17 mouse cellular contexts compared by ENCODE assay signal in genomic region chr5:132380261-132380660, GRCm38 (mm10).
A peak's percentile ranks its signal among the peaks of the same experiment; 100 is the strongest.
DNase-seq lines count a peak whose midpoint lies in the region; ATAC-seq and TF ChIP-seq lines count a peak whose summit lies in the region.
"Had no signal": no experiment of that assay in that cellular context is flagged by ENCODE, and none has a peak within 500 bp of the region (broad histone marks: within the 10 kb centered on the region; RNA-seq: fewer than 3 reads in every experiment).

No protein-coding gene starts in this region.

- no peak overlapping the region for H3K4me2 ChIP-seq in heart, embryonic 12.5 days
- no peak overlapping the region for H3K4me2 ChIP-seq in kidney, postnatal 0 days (ENCODE audit: low read length)
- H3K4me2 ChIP-seq: embryonic facial prominence, embryonic 13.5 days; forebrain, embryonic 13.5 days; heart, embryonic 11.5 days had no signal

- no peak for ATAC-seq in heart, embryonic 12.5 days (ENCODE audit: insufficient number of reproducible peaks, low FRiP score)
- ATAC-seq in kidney, postnatal 0 days (replicated peaks; ENCODE audit: low FRiP score, low read depth) = no peak
- ATAC-seq: forebrain, embryonic 13.5 days; hindbrain, embryonic 16.5 days; inflammation-experienced regulatory T-cells, adult 6 months had no signal

- H3K9me3 ChIP-seq in heart, embryonic 12.5 days (replicated peaks) = no peaks in the 10 kb centered on the region
- H3K9me3 ChIP-seq in kidney, postnatal 0 days (replicated peaks; ENCODE audit: low read length) = no peaks in the 10 kb centered on the region
- H3K9me3 ChIP-seq: embryonic facial prominence, embryonic 13.5 days; forebrain, embryonic 13.5 days had no signal

- no peak overlapping the region for H3K4me3 ChIP-seq in heart, embryonic 12.5 days
- no peak overlapping the region for H3K4me3 ChIP-seq in kidney, postnatal 0 days (replicated peaks; ENCODE audit: low read depth, low read length)
- H3K4me3 ChIP-seq in kidney, adult 2 months (ENCODE audit: insufficient read depth, low read depth, low read length) = no peak overlapping the region
- no peak overlapping the region for H3K4me3 ChIP-seq in embryonic fibroblast, embryonic 13.5 days (ENCODE audit: insufficient read depth, low read length)
- H3K4me3 ChIP-seq: embryonic facial prominence, embryonic 13.5 days; forebrain, embryonic 13.5 days; heart, adult 2 months had no signal

- H3K4me1 ChIP-seq in heart, embryonic 12.5 days (replicated peaks) = peaks cover 24% of the 10 kb centered on the region
- peaks cover 9% of the 10 kb centered on the region for H3K4me1 ChIP-seq in kidney, postnatal 0 days (replicated peaks; ENCODE audit: insufficient read depth, low read length)
- H3K4me1 ChIP-seq in kidney, adult 2 months (ENCODE audit: control insufficient read depth, insufficient read depth, low read length) = no peaks in the 10 kb centered on the region
- peaks cover 15% of the 10 kb centered on the region for H3K4me1 ChIP-seq in embryonic fibroblast, embryonic 13.5 days (ENCODE audit: control insufficient read depth, insufficient read depth, low read length)

- no peak overlapping the region for H3K27ac ChIP-seq in heart, embryonic 12.5 days (ENCODE audit: poor library complexity, severe bottlenecking)
- H3K27ac ChIP-seq in kidney, postnatal 0 days = no peak overlapping the region
- H3K27ac ChIP-seq in kidney, adult 2 months (ENCODE audit: insufficient read depth, low read depth, low read length) = no peak overlapping the region
- peak overlapping the region; percentile 62; the same call in 1 of the 2 replicates for H3K27ac ChIP-seq in embryonic fibroblast, embryonic 13.5 days (ENCODE audit: insufficient read depth, low read length)
- H3K27ac ChIP-seq: embryonic facial prominence, embryonic 13.5 days; forebrain, embryonic 13.5 days; heart, adult 2 months had no signal

- DNase-seq in heart, adult 11 months = peak; percentile 61
- peak; percentile 77 for DNase-seq in kidney, postnatal 0 days (ENCODE audit: low spot score)
- no peak for DNase-seq in kidney, adult 2 months
- DNase-seq in mesoderm, embryonic 11.5 days (ENCODE audit: low read depth, low spot score) = peak; percentile 71
- DNase-seq: adrenal gland, postnatal 10 days; cerebellum, adult 18-20 months; cerebellum, adult 9-11 months; cerebellum, postnatal 36 days; gastrocnemius, postnatal 36 days; heart, adult 2 months had no signal

- no peak for TF ChIP-seq CTCF in kidney, postnatal 0 days (IDR thresholded peaks at IDR 0.05; ENCODE audit: low read depth)
- no peak for TF ChIP-seq CTCF in kidney, adult 2 months (conservative IDR thresholded peaks at IDR 0.05; ENCODE audit: insufficient read depth, insufficient read length, low read depth, low read length)
- TF ChIP-seq CTCF in embryonic fibroblast, embryonic 13.5 days (IDR thresholded peaks at IDR 0.05; ENCODE audit: borderline replicate concordance, insufficient read depth, low read length) = no peak

- no peaks in the 10 kb centered on the region for H3K36me3 ChIP-seq in heart, embryonic 12.5 days
- H3K36me3 ChIP-seq in kidney, postnatal 0 days (ENCODE audit: insufficient read depth, low read length) = no peaks in the 10 kb centered on the region
- H3K36me3 ChIP-seq in kidney, adult 2 months (ENCODE audit: control insufficient read depth, insufficient read depth, low read length) = no peaks in the 10 kb centered on the region
- H3K36me3 ChIP-seq: embryonic facial prominence, embryonic 13.5 days had no signal

- H3K27me3 ChIP-seq in heart, embryonic 12.5 days (replicated peaks) = no peaks in the 10 kb centered on the region
- no peaks in the 10 kb centered on the region for H3K27me3 ChIP-seq in kidney, postnatal 0 days (ENCODE audit: insufficient read depth, low read length)
- no peaks in the 10 kb centered on the region for H3K27me3 ChIP-seq in kidney, adult 2 months (replicated peaks; ENCODE audit: control insufficient read depth, insufficient read depth, low read length)
- H3K27me3 ChIP-seq: embryonic facial prominence, embryonic 13.5 days; forebrain, embryonic 13.5 days had no signal

- no peak overlapping the region for H3K9ac ChIP-seq in heart, embryonic 12.5 days
- no peak overlapping the region for H3K9ac ChIP-seq in kidney, postnatal 0 days (ENCODE audit: low read depth, low read length)
- H3K9ac ChIP-seq: embryonic facial prominence, embryonic 13.5 days; forebrain, embryonic 13.5 days had no signal

- TF ChIP-seq POLR2A in kidney, adult 2 months (IDR thresholded peaks at IDR 0.05; ENCODE audit: low read depth, low read length) = no peak
- TF ChIP-seq POLR2A in embryonic fibroblast, embryonic 13.5 days (IDR thresholded peaks at IDR 0.05; ENCODE audit: low read depth, low read length) = no peak

- WGBS in heart, embryonic 12.5 days = 71% methylated on average over 5 of the region's 5 CpGs
- WGBS in kidney, postnatal 0 days = 21% methylated on average over 5 of the region's 5 CpGs
- 49% methylated on average over 5 of the region's 5 CpGs for WGBS in kidney, adult 2 months
